In the genomic region with DNA sequence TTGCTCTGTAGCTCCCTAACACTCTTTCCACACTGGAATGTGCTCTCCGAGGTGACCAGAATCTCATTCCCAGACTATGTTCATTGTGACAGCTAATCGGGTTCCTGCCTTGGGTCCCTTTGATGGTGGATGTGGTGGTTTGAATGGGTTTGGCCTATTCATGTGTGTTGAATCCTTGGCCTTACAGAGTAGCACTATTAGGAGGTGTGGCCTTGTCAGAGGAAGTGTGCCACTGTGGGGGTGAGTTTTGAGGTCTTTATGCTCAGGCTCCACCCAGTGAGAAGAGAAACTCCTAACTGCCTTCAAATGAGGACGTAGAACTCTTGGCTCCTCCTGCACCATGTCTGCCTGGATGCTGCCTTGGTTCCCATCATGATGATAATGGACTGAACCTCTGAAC, we compare ENCODE assay signal across 14 mouse cellular contexts.
DNase-seq lines count a peak whose midpoint lies in the region; ATAC-seq and TF ChIP-seq lines count a peak whose summit lies in the region.
"Had no signal": no experiment of that assay in that cellular context is flagged by ENCODE, and none has a peak within 500 bp of the region (broad histone marks: within the 10 kb centered on the region; RNA-seq: fewer than 3 reads in every experiment).

No protein-coding gene starts in this region.

- no peaks in the 10 kb centered on the region for H3K36me3 ChIP-seq in midbrain, embryonic 10.5 days
- H3K36me3 ChIP-seq in midbrain, embryonic 14.5 days (ENCODE audit: control insufficient read depth, insufficient read depth, low read length): no peaks in the 10 kb centered on the region
- H3K36me3 ChIP-seq: G1E; intestine, embryonic 15.5 days; limb, embryonic 13.5 days; lung, embryonic 15.5 days had no signal

- no peak for TF ChIP-seq CTCF in gastrocnemius, adult 2 months (IDR thresholded peaks at IDR 0.05)

- 34% methylated on average over 3 of the region's 3 CpGs for WGBS in midbrain, embryonic 10.5 days
- WGBS in midbrain, embryonic 14.5 days: 17% methylated on average over 3 of the region's 3 CpGs

- peaks cover 83% of the 10 kb centered on the region for H3K27me3 ChIP-seq in midbrain, embryonic 10.5 days (ENCODE audit: low read depth, poor library complexity, severe bottlenecking)
- H3K27me3 ChIP-seq in midbrain, embryonic 14.5 days (ENCODE audit: control insufficient read depth, insufficient read depth, low read length): peaks cover 57% of the 10 kb centered on the region
- H3K27me3 ChIP-seq: intestine, embryonic 15.5 days; lung, embryonic 15.5 days had no signal

- no peaks in the 10 kb centered on the region for H3K9me3 ChIP-seq in midbrain, embryonic 10.5 days (replicated peaks)
- no peaks in the 10 kb centered on the region for H3K9me3 ChIP-seq in midbrain, embryonic 14.5 days (ENCODE audit: control insufficient read depth, low read length)
- H3K9me3 ChIP-seq: intestine, embryonic 15.5 days; limb, embryonic 13.5 days; lung, embryonic 15.5 days had no signal

- H3K9ac ChIP-seq in midbrain, embryonic 14.5 days (replicated peaks; ENCODE audit: low read length): no peak overlapping the region
- H3K9ac ChIP-seq: intestine, embryonic 15.5 days; limb, embryonic 13.5 days; lung, embryonic 15.5 days had no signal

- DNase-seq in midbrain, embryonic 10.5 days (ENCODE audit: low spot score): peak; percentile 30
- DNase-seq in midbrain, embryonic 14.5 days: no peak
- peak; percentile 70 for DNase-seq in CD4-positive, CD25-positive, alpha-beta regulatory T cell, adult 2 months (ENCODE audit: low read depth, low spot score)
- peak; percentile 33 for DNase-seq in ZHBTc4 (ENCODE audit: low read depth, low spot score)
- DNase-seq in natural killer cell, adult 2 months (ENCODE audit: low spot score in 2 of 2): peak; percentile 29 to 39
- no peak for DNase-seq in left cerebral cortex, postnatal 10 days (ENCODE audit: extremely low spot score in 1 of 2, low spot score in 2 of 2)
- no peak for DNase-seq in yolk sac, embryonic 10.5 days (ENCODE audit: low spot score)
- no peak for DNase-seq in gastrocnemius, adult 2 months
- DNase-seq: kidney, postnatal 36 days; retina, postnatal 1 day had no signal

- no peak for ATAC-seq in midbrain, embryonic 14.5 days (ENCODE audit: low FRiP score, low TSS enrichment)
- ATAC-seq: intestine, embryonic 15.5 days had no signal

- H3K4me2 ChIP-seq in midbrain, embryonic 14.5 days (ENCODE audit: low read length): no peak overlapping the region
- H3K4me2 ChIP-seq: limb, embryonic 13.5 days had no signal

- H3K27ac ChIP-seq in midbrain, embryonic 10.5 days (replicated peaks): 0 out of 2 replicates have a peak overlapping the region, but pooled peaks have one; percentile 63
- no peak overlapping the region for H3K27ac ChIP-seq in midbrain, embryonic 14.5 days (replicated peaks; ENCODE audit: low read depth, low read length)
- H3K27ac ChIP-seq in gastrocnemius, adult 2 months: no peak overlapping the region
- H3K27ac ChIP-seq: intestine, embryonic 15.5 days; limb, embryonic 13.5 days; lung, embryonic 15.5 days had no signal

- peaks cover 36% of the 10 kb centered on the region for H3K4me1 ChIP-seq in midbrain, embryonic 10.5 days
- peaks cover 28% of the 10 kb centered on the region for H3K4me1 ChIP-seq in midbrain, embryonic 14.5 days (ENCODE audit: control insufficient read depth, insufficient read depth, low read length)

- H3K4me3 ChIP-seq in midbrain, embryonic 10.5 days: no peak overlapping the region
- H3K4me3 ChIP-seq in midbrain, embryonic 14.5 days (replicated peaks; ENCODE audit: low read depth, low read length): no peak overlapping the region
- H3K4me3 ChIP-seq in gastrocnemius, adult 2 months: no peak overlapping the region
- H3K4me3 ChIP-seq: intestine, embryonic 15.5 days; limb, embryonic 13.5 days; lung, embryonic 15.5 days had no signal

- intact Hi-C loops in left cerebral cortex, postnatal 10 days (cut with DNase I): no loop called here
- intact Hi-C loops in gastrocnemius, adult 2 months (cut with DNase I): loop anchor here (10.0 kb wide), 2 partner anchors 48 to 538 kb away; no protein-coding TSS in a partner anchor

Comparison
In these comparisons a context has a peak if more than half of its experiments do, and no peak if none do; other contexts are left out.
1. DNase-seq: peak in midbrain, embryonic 10.5 days (single experiment), CD4-positive, CD25-positive, alpha-beta regulatory T cell, adult 2 months (single experiment), ZHBTc4 (single experiment) and natural killer cell, adult 2 months (2 of 2); none in midbrain, embryonic 14.5 days (single experiment), left cerebral cortex, postnatal 10 days (0 of 2), yolk sac, embryonic 10.5 days (single experiment) and gastrocnemius, adult 2 months (single experiment).